Mouse (Mus musculus) liver, adult 2 months (tissue): ENCODE measurements around the gene Llph.
A peak's percentile ranks its signal among the peaks of the same experiment; 100 is the strongest.

Experiments
- CTCF ChIP-seq: fragments of 200-500 bp; IDR thresholded peaks from 2 replicates; pipeline ENCODE4 v1.5.1; 2011; ENCODE audit warnings: low read depth, low read length, control low read depth
- POLR2A ChIP-seq: fragments of 200-500 bp; IDR thresholded peaks from 2 replicates; pipeline ENCODE4 v1.6.1; 2011; ENCODE audit warnings: low read length, control low read depth; ENCODE audit not compliant: insufficient read depth; ENCODE audit errors: extremely low read depth

- TF ChIP-seq CTCF (peak; percentile 46), POLR2A (no peak)
These were observed 6.9 kb downstream of the Llph start for GRCm38 (mm10) chr10:120233655-120234367.
